Mouse (Mus musculus) thymus, adult 2 months (tissue): Measurements from ENCODE around the gene Acp7. TPM values are rescaled to one million over a fixed set of nuclear protein-coding genes. Genes with fewer than 3 reads are reported as not detected.

Experiments
- DNase-seq: peaks from one replicate; pipeline ENCODE4 v3.0.0; 2021
- H3K27ac ChIP-seq: fragments of 200-500 bp; 2 replicates; pipeline ENCODE4 v1.5.1; 2012; ENCODE audit warnings: low read length, control low read depth; ENCODE audit not compliant: control insufficient read depth, insufficient read depth
- H3K27me3 ChIP-seq: fragments of 200-500 bp; 2 replicates; pipeline ENCODE4 v1.6.1; 2012; ENCODE audit warnings: mild to moderate bottlenecking, low read length, moderate library complexity, mixed read lengths; ENCODE audit not compliant: control insufficient read depth, insufficient read depth
- H3K36me3 ChIP-seq: fragments of 200-500 bp; 2 replicates; pipeline ENCODE4 v1.6.1; 2012; ENCODE audit warnings: mild to moderate bottlenecking, low read length, moderate library complexity; ENCODE audit not compliant: control insufficient read depth, insufficient read depth
- H3K4me1 ChIP-seq: fragments of 200-500 bp; replicated peaks from 2 replicates; pipeline ENCODE4 v1.6.1; 2012; ENCODE audit warnings: low read length; ENCODE audit not compliant: control insufficient read depth, insufficient read depth
- H3K4me3 ChIP-seq: fragments of 200-500 bp; 2 replicates; pipeline ENCODE4 v1.5.1; 2012; ENCODE audit warnings: mild to moderate bottlenecking, low read length, control low read depth, moderate library complexity; ENCODE audit not compliant: control insufficient read depth, insufficient read depth
- CTCF ChIP-seq: fragments of 200-500 bp; IDR thresholded peaks from 2 replicates; pipeline ENCODE4 v1.5.1; 2012; ENCODE audit warnings: mild to moderate bottlenecking, control low read depth, low read length, moderate library complexity, borderline replicate concordance; ENCODE audit not compliant: control insufficient read depth, poor library complexity, insufficient read depth; ENCODE audit errors: extremely low read depth
- POLR2A ChIP-seq: fragments of 200-500 bp; IDR thresholded peaks from 2 replicates; pipeline ENCODE4 v1.6.1; 2012; ENCODE audit warnings: mild to moderate bottlenecking, low read length, control low read depth, moderate library complexity; ENCODE audit not compliant: control insufficient read depth, poor library complexity, insufficient read depth; ENCODE audit errors: extremely low read depth
- WGBS: fragments of 180-500 bp; shearing (Covaris S2); methylation state at CpG from one replicate; pipeline ENCODE4 v1.1.7; 2018; 5-methylcytosine and 5-hydroxymethylcytosine counted together
- polyA plus RNA-seq: library from polyadenylated mRNA; depleted of rRNA; stranded (reverse); fragments of >200 nt; gene quantifications from 2 replicates; pipeline ENCODE4 v1.2.3, GENCODE M21; 2012

Acp7 gene
- polyA plus RNA-seq, 1 experiment, result 0.69 TPM

DNA sequence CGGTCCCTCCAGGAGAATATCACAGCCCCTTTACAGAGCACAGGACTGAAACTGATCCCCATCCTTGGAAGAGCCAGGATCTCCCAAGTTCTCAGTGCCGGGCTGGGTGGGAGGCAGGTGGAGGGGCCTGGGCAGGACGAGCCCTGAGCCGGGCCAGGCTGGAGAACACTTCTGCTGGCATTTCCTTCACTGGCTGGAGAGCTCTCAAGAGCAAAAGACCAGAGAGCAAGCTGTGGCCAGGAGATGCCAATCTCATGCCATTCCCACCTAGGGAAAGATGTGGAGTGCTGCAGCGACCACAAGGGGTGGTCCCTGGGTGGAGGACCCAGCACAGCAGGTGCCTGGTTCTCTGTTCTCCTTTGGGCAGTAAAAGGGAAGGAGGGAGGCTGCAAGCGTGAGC lies 46.1 kb downstream of the Acp7 start:
- H3K4me1 ChIP-seq, result peaks cover 44% of the 10 kb centered on the region
- H3K36me3 ChIP-seq, result no peaks in the 10 kb centered on the region
- no peak for TF ChIP-seq CTCF
- TF ChIP-seq POLR2A, result no peak
- WGBS, result 81% methylated on average over 6 of the region's 6 CpGs
- H3K27ac ChIP-seq, result no peak overlapping the region
- H3K4me3 ChIP-seq, result no peak overlapping the region
- H3K27me3 ChIP-seq, result no peaks in the 10 kb centered on the region
- no peak for DNase-seq

DNA sequence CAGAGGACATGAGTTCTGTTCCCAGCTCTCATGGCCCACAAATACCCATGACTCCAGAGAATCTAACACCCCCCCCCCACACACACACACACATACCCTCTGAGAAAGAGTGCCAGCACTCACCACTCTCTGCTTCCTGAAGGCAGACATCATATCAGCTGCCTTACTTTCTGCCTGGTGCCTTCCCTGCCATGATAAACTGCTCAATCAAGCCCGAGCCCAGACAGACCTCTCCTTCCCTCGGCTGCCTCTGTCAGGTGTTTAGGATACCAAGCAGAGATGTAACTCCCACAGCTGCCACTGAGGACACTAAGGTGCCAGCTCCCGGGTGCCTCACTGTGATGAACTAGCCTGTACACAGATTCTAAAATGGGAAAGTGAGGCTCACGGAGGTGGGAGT lies 46.7 kb downstream of the Acp7 start:
- Histone ChIP-seq H3K27me3 (no peaks in the 10 kb centered on the region), H3K36me3 (no peaks in the 10 kb centered on the region), H3K4me3 (no peak overlapping the region), H3K27ac (no peak overlapping the region), H3K4me1 (peaks cover 49% of the 10 kb centered on the region)
- TF ChIP-seq CTCF (no peak), POLR2A (no peak)
- WGBS, result 65% methylated on average over 4 of the region's 4 CpGs
- DNase-seq, result no peak

DNA sequence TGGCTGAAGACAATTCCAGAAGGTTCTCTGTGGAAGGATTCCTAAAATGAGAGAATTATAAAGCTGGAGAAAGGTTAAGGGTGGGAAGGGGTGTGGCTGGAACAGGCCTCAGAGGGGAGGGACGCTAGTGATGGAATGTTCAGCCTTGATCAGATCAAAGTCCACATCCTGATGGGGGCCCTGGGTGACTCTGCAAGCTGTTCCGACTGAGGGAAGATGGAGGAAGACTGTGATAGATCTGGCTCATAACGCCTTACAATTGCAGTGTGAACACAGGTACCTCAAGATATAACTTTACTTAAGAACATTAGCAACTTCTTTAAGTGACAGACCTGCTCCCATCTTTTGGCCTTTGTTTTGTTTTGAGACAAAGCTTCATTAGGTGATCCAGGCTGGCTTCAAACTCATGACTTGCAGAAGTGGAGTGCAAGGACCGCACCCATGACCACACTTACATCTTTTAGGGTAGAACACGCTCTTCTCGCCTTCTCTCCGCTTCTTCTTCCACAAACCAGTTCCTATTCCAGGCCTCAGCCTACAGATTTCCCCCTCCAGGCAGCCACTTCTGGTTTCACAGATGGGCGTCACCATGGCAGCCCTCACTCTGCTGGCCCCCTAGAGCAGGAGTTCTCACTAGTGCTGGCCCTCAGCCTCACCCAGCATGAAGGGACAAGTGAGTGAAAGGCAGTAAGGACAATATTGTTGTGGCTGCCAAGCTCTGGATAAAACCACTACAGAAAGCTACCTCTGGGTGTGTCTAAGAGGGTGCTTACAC lies 47.4 kb downstream of the Acp7 start:
- peaks cover 55% of the 10 kb centered on the region for H3K4me1 ChIP-seq
- no peak for TF ChIP-seq POLR2A
- no peak for TF ChIP-seq CTCF
- H3K36me3 ChIP-seq, result no peaks in the 10 kb centered on the region
- no peaks in the 10 kb centered on the region for H3K27me3 ChIP-seq
- no peak overlapping the region for H3K4me3 ChIP-seq
- no peak for DNase-seq
- WGBS, result 88% methylated on average over 8 of the region's 8 CpGs
- no peak overlapping the region for H3K27ac ChIP-seq

DNA sequence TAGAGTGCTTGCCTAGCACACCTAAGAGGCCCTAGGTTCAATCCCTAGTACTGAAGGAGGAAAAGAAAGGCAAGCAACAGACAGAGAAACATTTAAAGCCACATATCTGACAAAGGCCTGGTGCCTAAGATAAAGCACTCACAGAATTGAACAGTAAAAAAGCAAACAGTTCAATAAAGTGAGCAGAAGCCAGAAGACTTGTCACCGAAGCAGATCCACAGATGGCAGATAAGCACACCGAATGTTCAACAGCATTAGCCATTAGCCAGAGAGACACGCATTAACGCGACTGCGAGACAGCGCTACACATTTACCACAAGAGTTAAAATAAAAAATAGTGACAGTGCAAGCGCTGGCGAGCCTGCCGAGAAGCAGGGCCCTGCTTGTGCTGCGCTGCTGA lies 48.3 kb downstream of the Acp7 start:
- no peak overlapping the region for H3K27ac ChIP-seq

DNA sequence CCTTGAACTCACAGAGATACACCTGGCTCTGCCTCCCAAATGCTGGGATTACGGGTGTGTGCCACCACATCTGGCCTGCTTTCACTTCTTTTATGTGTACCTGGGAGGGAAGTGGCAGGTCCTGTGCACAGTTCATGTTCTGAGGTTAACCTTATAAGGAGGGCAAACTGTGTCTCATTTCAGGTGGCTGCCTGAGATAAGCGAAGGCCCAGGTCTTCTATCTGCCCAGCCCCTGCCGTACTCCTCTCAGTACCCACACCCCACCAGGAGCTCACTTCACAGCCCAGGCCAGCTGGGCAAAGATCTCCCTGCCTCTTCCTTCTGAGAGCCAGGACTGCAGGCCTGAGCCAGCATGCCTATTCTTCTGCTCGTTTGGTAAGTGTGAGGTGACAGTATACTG lies 49.4 kb downstream of the Acp7 start:
- Histone ChIP-seq H3K27me3 (no peaks in the 10 kb centered on the region), H3K4me1 (peaks cover 54% of the 10 kb centered on the region), H3K4me3 (no peak overlapping the region), H3K36me3 (no peaks in the 10 kb centered on the region), H3K27ac (peak overlapping the region; percentile 46; the same call in 1 of the 2 replicates)
- DNase-seq, result no peak
- 11% methylated on average over 4 of the region's 4 CpGs for WGBS
- TF ChIP-seq POLR2A, result no peak
- no peak for TF ChIP-seq CTCF

More for the DNA sequence above, 48.3 kb downstream of the Acp7 start:
- Histone ChIP-seq H3K36me3 (no peaks in the 10 kb centered on the region), H3K4me3 (no peak overlapping the region), H3K27me3 (no peaks in the 10 kb centered on the region), H3K4me1 (peaks cover 52% of the 10 kb centered on the region)
- TF ChIP-seq POLR2A (no peak), CTCF (no peak)
- 48% methylated on average over 11 of the region's 11 CpGs for WGBS
- no peak for DNase-seq

DNA sequence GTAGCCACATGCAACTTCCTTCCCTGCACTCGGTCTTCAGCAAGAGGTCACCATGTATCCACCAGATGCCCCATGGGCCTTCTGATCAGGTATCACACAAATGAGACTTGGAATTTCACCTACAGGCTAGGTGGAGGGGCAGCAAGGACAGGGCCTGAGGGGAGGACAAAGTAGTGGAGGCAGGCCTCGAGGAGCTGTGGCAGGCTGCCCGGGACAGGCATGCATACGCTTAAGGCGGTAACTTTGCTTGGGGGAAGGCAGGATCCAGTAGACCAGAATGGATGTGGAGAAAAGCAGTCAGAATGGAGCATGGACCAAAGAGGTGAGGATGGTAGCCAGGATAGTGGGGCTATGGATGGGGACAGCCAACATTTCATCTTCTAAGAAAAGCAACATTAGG lies 51.3 kb downstream of the Acp7 start:
- WGBS, result 69% methylated on average over 5 of the region's 5 CpGs
- Histone ChIP-seq H3K4me1 (peaks cover 54% of the 10 kb centered on the region), H3K4me3 (no peak overlapping the region), H3K27ac (no peak overlapping the region), H3K36me3 (no peaks in the 10 kb centered on the region), H3K27me3 (no peaks in the 10 kb centered on the region)
- DNase-seq, result no peak
- TF ChIP-seq CTCF, result no peak
- TF ChIP-seq POLR2A, result no peak
